11 mouse cellular contexts compared by ENCODE assay signal in the genomic region with DNA sequence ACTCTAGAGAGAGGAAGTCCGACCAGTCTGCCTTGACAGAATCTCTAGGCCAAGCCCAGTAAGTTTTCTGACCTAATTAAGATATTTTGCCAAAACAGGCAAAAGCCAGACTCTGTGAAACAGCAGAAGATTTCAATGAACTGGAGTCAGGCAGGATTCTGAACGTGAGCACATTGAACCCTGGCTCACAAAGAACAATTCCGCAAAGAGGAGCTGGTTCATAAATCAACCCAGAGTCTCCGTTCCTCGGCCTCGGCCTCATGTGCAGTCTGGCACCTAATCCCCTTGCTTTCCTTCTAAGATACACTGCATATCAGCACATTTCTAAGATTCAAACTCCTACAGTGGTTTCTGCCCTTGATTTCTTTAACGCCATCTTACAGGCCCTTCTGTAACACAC.
A peak's percentile ranks its signal among the peaks of the same experiment; 100 is the strongest.
DNase-seq lines count a peak whose midpoint lies in the region; ATAC-seq lines count a peak whose summit lies in the region.
"Had no signal": no experiment of that assay in that cellular context is flagged by ENCODE, and none has a peak within 500 bp of the region (broad histone marks: within the 10 kb centered on the region; RNA-seq: fewer than 3 reads in every experiment).

No protein-coding gene starts in this region.

- H3K9ac ChIP-seq in hindbrain, embryonic 13.5 days = no peak overlapping the region
- no peak overlapping the region for H3K9ac ChIP-seq in forebrain, embryonic 15.5 days (replicated peaks)
- H3K9ac ChIP-seq: liver, embryonic 12.5 days had no signal

- no peaks in the 10 kb centered on the region for H3K36me3 ChIP-seq in hindbrain, embryonic 13.5 days
- H3K36me3 ChIP-seq in hindbrain, embryonic 10.5 days = no peaks in the 10 kb centered on the region
- no peaks in the 10 kb centered on the region for H3K36me3 ChIP-seq in forebrain, embryonic 15.5 days
- H3K36me3 ChIP-seq: heart, embryonic 10.5 days; liver, embryonic 12.5 days had no signal

- H3K27ac ChIP-seq in hindbrain, embryonic 13.5 days = peak overlapping the region; percentile 5; the same call in 1 of the 2 replicates
- H3K27ac ChIP-seq in hindbrain, embryonic 10.5 days = no peak overlapping the region
- no peak overlapping the region for H3K27ac ChIP-seq in forebrain, embryonic 15.5 days (replicated peaks)
- H3K27ac ChIP-seq: heart, embryonic 10.5 days; liver, embryonic 12.5 days had no signal

- ATAC-seq in hindbrain, embryonic 13.5 days (ENCODE audit: low FRiP score) = no peak
- 0 out of 2 replicates have a peak, but pooled peaks have one; percentile 34 for ATAC-seq in forebrain, embryonic 15.5 days (replicated peaks)
- no peak for ATAC-seq in megakaryocyte progenitor cell, adult 5-6 weeks (replicated peaks; ENCODE audit: poor library complexity)
- ATAC-seq: hindbrain, embryonic 16.5 days; liver, embryonic 12.5 days had no signal

- WGBS in hindbrain, embryonic 13.5 days = 62% methylated on average over 7 of the region's 7 CpGs
- WGBS in hindbrain, embryonic 10.5 days = 90% methylated on average over 7 of the region's 7 CpGs
- 50% methylated on average over 7 of the region's 7 CpGs for WGBS in forebrain, embryonic 15.5 days

- no peak overlapping the region for H3K4me2 ChIP-seq in hindbrain, embryonic 13.5 days
- H3K4me2 ChIP-seq in forebrain, embryonic 15.5 days (replicated peaks) = no peak overlapping the region
- H3K4me2 ChIP-seq: liver, embryonic 12.5 days had no signal

- 0 out of 2 replicates have a peak, but pooled peaks cover 4% of the 10 kb centered on the region for H3K4me1 ChIP-seq in hindbrain, embryonic 13.5 days (replicated peaks)
- H3K4me1 ChIP-seq in hindbrain, embryonic 10.5 days (replicated peaks) = no peaks in the 10 kb centered on the region
- H3K4me1 ChIP-seq in forebrain, embryonic 15.5 days = peaks cover 37% of the 10 kb centered on the region
- H3K4me1 ChIP-seq: liver, embryonic 12.5 days had no signal

- no peaks in the 10 kb centered on the region for H3K27me3 ChIP-seq in hindbrain, embryonic 13.5 days
- no peaks in the 10 kb centered on the region for H3K27me3 ChIP-seq in hindbrain, embryonic 10.5 days (ENCODE audit: insufficient read depth, poor library complexity, severe bottlenecking)
- no peaks in the 10 kb centered on the region for H3K27me3 ChIP-seq in forebrain, embryonic 15.5 days
- H3K27me3 ChIP-seq: liver, embryonic 12.5 days had no signal

- no peak overlapping the region for H3K4me3 ChIP-seq in hindbrain, embryonic 13.5 days
- H3K4me3 ChIP-seq in hindbrain, embryonic 10.5 days = no peak overlapping the region
- H3K4me3 ChIP-seq in forebrain, embryonic 15.5 days = no peak overlapping the region
- H3K4me3 ChIP-seq: heart, embryonic 10.5 days; liver, embryonic 12.5 days had no signal

- no peaks in the 10 kb centered on the region for H3K9me3 ChIP-seq in hindbrain, embryonic 13.5 days
- no peaks in the 10 kb centered on the region for H3K9me3 ChIP-seq in hindbrain, embryonic 10.5 days
- no peaks in the 10 kb centered on the region for H3K9me3 ChIP-seq in forebrain, embryonic 15.5 days
- H3K9me3 ChIP-seq: heart, embryonic 10.5 days; liver, embryonic 12.5 days had no signal

- peak; percentile 14 for DNase-seq in adrenal gland, adult 2 months
- DNase-seq in adrenal gland, adult 18-20 months (ENCODE audit: low spot score in 2 of 2) = no peak
- DNase-seq in hindbrain, embryonic 10.5 days (ENCODE audit: low spot score) = no peak
- peak; percentile 5 to 34 for DNase-seq in kidney, postnatal 4 days
- no peak for DNase-seq in Muller cell, postnatal 12 days (ENCODE audit: inconsistent ontology term)

Comparison
In these comparisons a context has a peak if more than half of its experiments do, and no peak if none do; other contexts are left out.
1. DNase-seq: peak in adrenal gland, adult 2 months (single experiment) and kidney, postnatal 4 days (2 of 2); none in adrenal gland, adult 18-20 months (0 of 2), hindbrain, embryonic 10.5 days (single experiment) and Muller cell, postnatal 12 days (single experiment).